Mouse (Mus musculus): Measurements from ENCODE around the gene Ear1. TPM values are rescaled to one million over a fixed set of nuclear protein-coding genes. Genes with fewer than 3 reads are reported as not detected.
"Not testable (repeated sequence)": the region's sequence is repeated elsewhere in the genome, so short reads cannot be mapped to it uniquely, and the experiment has no call there.

Ear1 gene
- polyA plus RNA-seq (2016; fragmentation: Nextera tagmentation; extraction: Ambion mirVana) = 0.26 TPM in 1 of 2 replicates, not detected in the other

- not testable (repeated sequence) for H3K9me3 ChIP-seq (replicated peaks); H3K4me3 ChIP-seq; H3K9ac ChIP-seq; H3K27ac ChIP-seq (ENCODE audit: poor library complexity, severe bottlenecking); H3K4me1 ChIP-seq (replicated peaks); H3K36me3 ChIP-seq; H3K27me3 ChIP-seq (replicated peaks); ATAC-seq (ENCODE audit: insufficient number of reproducible peaks, low FRiP score); H3K4me2 ChIP-seq
- 85% methylated on average over 3 of the region's 3 CpGs for WGBS
Observed at GRCm38 (mm10) chr14:43875417-43875816, at the start of gene Ear1. Ear1 (minus strand) TSS chr14:43875517.

GRCm38 (mm10) chr14:43924688-43925403 is 49.5 kb upstream of the Ear1 start, which contains the start of gene Gm8113:
Gm8113 (plus strand) TSS chr14:43925390.
- H3K4me3 ChIP-seq = peak within 1 kb of the TSS; percentile 61
- H3K27ac ChIP-seq (ENCODE audit: poor library complexity, severe bottlenecking) = peak within 1 kb of the TSS; percentile 94
- H3K36me3 ChIP-seq; H3K27me3 ChIP-seq (replicated peaks); H3K9me3 ChIP-seq (replicated peaks); H3K4me1 ChIP-seq (replicated peaks): not testable (repeated sequence)
- ATAC-seq (ENCODE audit: insufficient number of reproducible peaks, low FRiP score) = peak; percentile 78
- 9% methylated on average over 10 of the region's 10 CpGs for WGBS
- H3K4me2 ChIP-seq = peak within 1 kb of the TSS; percentile 59
- H3K9ac ChIP-seq = peak within 1 kb of the TSS; percentile 75

- not testable (repeated sequence) for H3K27ac ChIP-seq (ENCODE audit: poor library complexity, severe bottlenecking); H3K9me3 ChIP-seq (replicated peaks); H3K4me2 ChIP-seq; H3K9ac ChIP-seq; H3K4me1 ChIP-seq (replicated peaks); ATAC-seq (ENCODE audit: insufficient number of reproducible peaks, low FRiP score); H3K27me3 ChIP-seq (replicated peaks); H3K36me3 ChIP-seq; H3K4me3 ChIP-seq
- 69% methylated on average over 3 of the region's 3 CpGs for WGBS
Observed at GRCm38 (mm10) chr14:43923459-43923858, 48.1 kb upstream of the Ear1 start, which contains the start of gene Ear10. Ear10 (minus strand) TSS chr14:43923559.

GRCm38 (mm10) chr14:43918214-43918613 is 42.9 kb upstream of the Ear1 start:
- H3K9me3 ChIP-seq (replicated peaks); H3K4me2 ChIP-seq; ATAC-seq (ENCODE audit: insufficient number of reproducible peaks, low FRiP score); H3K9ac ChIP-seq; H3K36me3 ChIP-seq; H3K27me3 ChIP-seq (replicated peaks); H3K4me1 ChIP-seq (replicated peaks); H3K4me3 ChIP-seq; H3K27ac ChIP-seq (ENCODE audit: poor library complexity, severe bottlenecking): not testable (repeated sequence)

- not testable (repeated sequence) for H3K4me2 ChIP-seq; H3K4me3 ChIP-seq; H3K27me3 ChIP-seq (replicated peaks); H3K9ac ChIP-seq; H3K9me3 ChIP-seq (replicated peaks); ATAC-seq (ENCODE audit: insufficient number of reproducible peaks, low FRiP score); H3K4me1 ChIP-seq (replicated peaks); H3K36me3 ChIP-seq; H3K27ac ChIP-seq (ENCODE audit: poor library complexity, severe bottlenecking)
- WGBS = 80% methylated on average over 3 of the region's 3 CpGs
Observed at GRCm38 (mm10) chr14:43898577-43898976, 23.3 kb upstream of the Ear1 start.

GRCm38 (mm10) chr14:43895357-43895756 is 20.0 kb upstream of the Ear1 start:
- H3K4me1 ChIP-seq (replicated peaks); H3K36me3 ChIP-seq; H3K27me3 ChIP-seq (replicated peaks); H3K9ac ChIP-seq; H3K4me2 ChIP-seq; H3K4me3 ChIP-seq; H3K27ac ChIP-seq (ENCODE audit: poor library complexity, severe bottlenecking); H3K9me3 ChIP-seq (replicated peaks); ATAC-seq (ENCODE audit: insufficient number of reproducible peaks, low FRiP score): not testable (repeated sequence)
- 31% methylated on average over 2 of the region's 2 CpGs for WGBS

- H3K27me3 ChIP-seq (replicated peaks); H3K4me3 ChIP-seq; H3K9ac ChIP-seq; H3K4me1 ChIP-seq (replicated peaks); H3K27ac ChIP-seq (ENCODE audit: poor library complexity, severe bottlenecking); H3K4me2 ChIP-seq; H3K9me3 ChIP-seq (replicated peaks); ATAC-seq (ENCODE audit: insufficient number of reproducible peaks, low FRiP score); H3K36me3 ChIP-seq: not testable (repeated sequence)
- WGBS = 69% methylated on average over 1 of the region's 1 CpGs
Observed at GRCm38 (mm10) chr14:43891288-43891687, 16.0 kb upstream of the Ear1 start.

- not testable (repeated sequence) for H3K9ac ChIP-seq; H3K36me3 ChIP-seq; H3K27me3 ChIP-seq (replicated peaks); H3K9me3 ChIP-seq (replicated peaks); ATAC-seq (ENCODE audit: insufficient number of reproducible peaks, low FRiP score); H3K4me1 ChIP-seq (replicated peaks); H3K27ac ChIP-seq (ENCODE audit: poor library complexity, severe bottlenecking); H3K4me2 ChIP-seq; H3K4me3 ChIP-seq
- WGBS = 46% methylated on average over 1 of the region's 1 CpGs
Observed at GRCm38 (mm10) chr14:43886235-43886634, 10.9 kb upstream of the Ear1 start.

- WGBS = 77% methylated on average over 5 of the region's 5 CpGs
- H3K36me3 ChIP-seq; H3K9me3 ChIP-seq (replicated peaks): not testable (repeated sequence)
Observed at GRCm38 (mm10) chr14:43879966-43880545, 4.7 kb upstream of the Ear1 start.

GRCm38 (mm10) chr14:43877789-43878188 is 2.5 kb upstream of the Ear1 start:
- ATAC-seq (ENCODE audit: insufficient number of reproducible peaks, low FRiP score); H3K4me1 ChIP-seq (replicated peaks); H3K9me3 ChIP-seq (replicated peaks); H3K36me3 ChIP-seq; H3K27me3 ChIP-seq (replicated peaks); H3K4me2 ChIP-seq; H3K9ac ChIP-seq; H3K27ac ChIP-seq (ENCODE audit: poor library complexity, severe bottlenecking); H3K4me3 ChIP-seq: not testable (repeated sequence)
- 26% methylated on average over 1 of the region's 2 CpGs for WGBS

More at GRCm38 (mm10) chr14:43879966-43880545, 4.7 kb upstream of the Ear1 start:
- not testable (repeated sequence) for H3K4me3 ChIP-seq; ATAC-seq (ENCODE audit: insufficient number of reproducible peaks, low FRiP score); H3K27ac ChIP-seq (ENCODE audit: poor library complexity, severe bottlenecking); H3K27me3 ChIP-seq (replicated peaks); H3K4me1 ChIP-seq (replicated peaks); H3K9ac ChIP-seq; H3K4me2 ChIP-seq

- H3K27me3 ChIP-seq (replicated peaks); H3K9ac ChIP-seq; ATAC-seq (ENCODE audit: insufficient number of reproducible peaks, low FRiP score); H3K4me2 ChIP-seq; H3K27ac ChIP-seq (ENCODE audit: poor library complexity, severe bottlenecking); H3K4me1 ChIP-seq (replicated peaks); H3K4me3 ChIP-seq; H3K36me3 ChIP-seq; H3K9me3 ChIP-seq (replicated peaks): not testable (repeated sequence)
- 75% methylated on average over 3 of the region's 3 CpGs for WGBS
Observed at GRCm38 (mm10) chr14:43874862-43875261, 455 bp downstream of the Ear1 start.

- H3K36me3 ChIP-seq; H3K27ac ChIP-seq (ENCODE audit: poor library complexity, severe bottlenecking); ATAC-seq (ENCODE audit: insufficient number of reproducible peaks, low FRiP score); H3K27me3 ChIP-seq (replicated peaks); H3K4me3 ChIP-seq; H3K9me3 ChIP-seq (replicated peaks); H3K4me2 ChIP-seq; H3K4me1 ChIP-seq (replicated peaks); H3K9ac ChIP-seq: not testable (repeated sequence)
- 23% methylated on average over 2 of the region's 2 CpGs for WGBS
Observed at GRCm38 (mm10) chr14:43860522-43860921, 14.8 kb downstream of the Ear1 start.
